Mouse (Mus musculus): ENCODE measurements around the gene Nrgn. TPM values are rescaled to one million over a fixed set of nuclear protein-coding genes. Genes with fewer than 3 reads are reported as not detected.

Nrgn gene
- total and polyA plus RNA-seq, 2 experiments from 2014 or later: 58.1 to 80.4 TPM

- H3K9ac ChIP-seq (replicated peaks; ENCODE audit: low read length, poor library complexity, severe bottlenecking): no peak overlapping the region
- no peaks in the 10 kb centered on the region for H3K4me1 ChIP-seq (ENCODE audit: insufficient read depth, low read length)
- ATAC-seq (ENCODE audit: low FRiP score) (no peak), DNase-seq (ENCODE audit: low spot score) (no peak)
- H3K4me2 ChIP-seq (ENCODE audit: low read depth, low read length, poor library complexity, severe bottlenecking): no peak overlapping the region
- H3K9me3 ChIP-seq (ENCODE audit: low read length): no peaks in the 10 kb centered on the region
- no peak overlapping the region for H3K4me3 ChIP-seq (ENCODE audit: low read depth, low read length)
- H3K36me3 ChIP-seq (ENCODE audit: insufficient read depth, low read length): peaks cover 2% of the 10 kb centered on the region
- TF ChIP-seq CTCF (IDR thresholded peaks at IDR 0.05): no peak
- 72% methylated on average over 1 of the region's 1 CpGs for WGBS
- H3K27me3 ChIP-seq (ENCODE audit: insufficient read depth, low read length): no peaks in the 10 kb centered on the region
- no peak overlapping the region for H3K27ac ChIP-seq (ENCODE audit: low read depth, low read length)
Observed at GRCm38 (mm10) chr9:37517467-37517866, 35.2 kb downstream of the Nrgn start.

- no peaks in the 10 kb centered on the region for H3K9me3 ChIP-seq (ENCODE audit: low read length)
- H3K4me2 ChIP-seq (ENCODE audit: low read depth, low read length, poor library complexity, severe bottlenecking): no peak overlapping the region
- H3K4me3 ChIP-seq (ENCODE audit: low read depth, low read length): no peak overlapping the region
- ATAC-seq (ENCODE audit: low FRiP score) (no peak), DNase-seq (ENCODE audit: low spot score) (no peak)
- H3K27ac ChIP-seq (ENCODE audit: low read depth, low read length): no peak overlapping the region
- no peaks in the 10 kb centered on the region for H3K4me1 ChIP-seq (ENCODE audit: insufficient read depth, low read length)
- WGBS: 78% methylated on average over 3 of the region's 3 CpGs
- 0 out of 2 replicates have a peak, but pooled peaks cover 2% of the 10 kb centered on the region for H3K36me3 ChIP-seq (ENCODE audit: insufficient read depth, low read length)
- H3K27me3 ChIP-seq (ENCODE audit: insufficient read depth, low read length): no peaks in the 10 kb centered on the region
- no peak for TF ChIP-seq CTCF (IDR thresholded peaks at IDR 0.05)
- no peak overlapping the region for H3K9ac ChIP-seq (replicated peaks; ENCODE audit: low read length, poor library complexity, severe bottlenecking)
Observed at GRCm38 (mm10) chr9:37514456-37514855, 38.2 kb downstream of the Nrgn start.

- DNase-seq (ENCODE audit: low spot score) (no peak), ATAC-seq (ENCODE audit: low FRiP score) (no peak)
- Histone ChIP-seq H3K9ac (replicated peaks; ENCODE audit: low read length, poor library complexity, severe bottlenecking) (no peak overlapping the region), H3K27me3 (ENCODE audit: insufficient read depth, low read length) (no peaks in the 10 kb centered on the region), H3K4me2 (ENCODE audit: low read depth, low read length, poor library complexity, severe bottlenecking) (no peak overlapping the region), H3K4me1 (ENCODE audit: insufficient read depth, low read length) (no peaks in the 10 kb centered on the region), H3K4me3 (ENCODE audit: low read depth, low read length) (no peak overlapping the region), H3K36me3 (ENCODE audit: insufficient read depth, low read length) (no peaks in the 10 kb centered on the region), H3K9me3 (ENCODE audit: low read length) (no peaks in the 10 kb centered on the region), H3K27ac (ENCODE audit: low read depth, low read length) (no peak overlapping the region)
- peak; percentile 28; the same call in 1 of the 2 replicates for TF ChIP-seq CTCF (IDR thresholded peaks at IDR 0.05)
- 94% methylated on average over 2 of the region's 2 CpGs for WGBS
Observed at GRCm38 (mm10) chr9:37512097-37512496, 40.6 kb downstream of the Nrgn start.

GRCm38 (mm10) chr9:37506023-37506422, 46.7 kb downstream of the Nrgn start:
- no peak overlapping the region for H3K4me3 ChIP-seq (ENCODE audit: low read depth, low read length)
- 96% methylated on average over 1 of the region's 1 CpGs for WGBS
- TF ChIP-seq CTCF (IDR thresholded peaks at IDR 0.05): no peak
- H3K9ac ChIP-seq (replicated peaks; ENCODE audit: low read length, poor library complexity, severe bottlenecking): no peak overlapping the region
- DNase-seq (ENCODE audit: low spot score) (no peak), ATAC-seq (ENCODE audit: low FRiP score) (no peak)
- no peaks in the 10 kb centered on the region for H3K9me3 ChIP-seq (ENCODE audit: low read length)
- H3K27ac ChIP-seq (ENCODE audit: low read depth, low read length): no peak overlapping the region
- no peaks in the 10 kb centered on the region for H3K36me3 ChIP-seq (ENCODE audit: insufficient read depth, low read length)
- no peaks in the 10 kb centered on the region for H3K27me3 ChIP-seq (ENCODE audit: insufficient read depth, low read length)
- H3K4me1 ChIP-seq (ENCODE audit: insufficient read depth, low read length): no peaks in the 10 kb centered on the region
- H3K4me2 ChIP-seq (ENCODE audit: low read depth, low read length, poor library complexity, severe bottlenecking): no peak overlapping the region

- no peak for ATAC-seq (ENCODE audit: low FRiP score)
- no peak overlapping the region for H3K4me3 ChIP-seq (ENCODE audit: low read depth, low read length)
- no peak overlapping the region for H3K4me2 ChIP-seq (ENCODE audit: low read depth, low read length, poor library complexity, severe bottlenecking)
- peak; percentile 36 for TF ChIP-seq CTCF (IDR thresholded peaks at IDR 0.05)
- H3K4me1 ChIP-seq (ENCODE audit: insufficient read depth, low read length): no peaks in the 10 kb centered on the region
- no peak overlapping the region for H3K9ac ChIP-seq (replicated peaks; ENCODE audit: low read length, poor library complexity, severe bottlenecking)
- H3K9me3 ChIP-seq (ENCODE audit: low read length): no peaks in the 10 kb centered on the region
- no peak for DNase-seq (ENCODE audit: low spot score)
- H3K27ac ChIP-seq (ENCODE audit: low read depth, low read length): no peak overlapping the region
- no peaks in the 10 kb centered on the region for H3K36me3 ChIP-seq (ENCODE audit: insufficient read depth, low read length)
- H3K27me3 ChIP-seq (ENCODE audit: insufficient read depth, low read length): no peaks in the 10 kb centered on the region
Observed at GRCm38 (mm10) chr9:37504348-37504747, 48.4 kb downstream of the Nrgn start.

GRCm38 (mm10) chr9:37501170-37501569, 51.5 kb downstream of the Nrgn start:
- 90% methylated on average over 1 of the region's 1 CpGs for WGBS
- no peak for DNase-seq (ENCODE audit: low spot score)

More at GRCm38 (mm10) chr9:37501170-37501569, 51.5 kb downstream of the Nrgn start:
- H3K27ac ChIP-seq (ENCODE audit: low read depth, low read length): no peak overlapping the region
- H3K9me3 ChIP-seq (ENCODE audit: low read length): no peaks in the 10 kb centered on the region
- no peak overlapping the region for H3K4me3 ChIP-seq (ENCODE audit: low read depth, low read length)
- H3K9ac ChIP-seq (replicated peaks; ENCODE audit: low read length, poor library complexity, severe bottlenecking): no peak overlapping the region
- H3K36me3 ChIP-seq (ENCODE audit: insufficient read depth, low read length): no peaks in the 10 kb centered on the region
- no peak for ATAC-seq (ENCODE audit: low FRiP score)
- no peak overlapping the region for H3K4me2 ChIP-seq (ENCODE audit: low read depth, low read length, poor library complexity, severe bottlenecking)
- H3K27me3 ChIP-seq (ENCODE audit: insufficient read depth, low read length): no peaks in the 10 kb centered on the region
- TF ChIP-seq CTCF (IDR thresholded peaks at IDR 0.05): no peak
- no peaks in the 10 kb centered on the region for H3K4me1 ChIP-seq (ENCODE audit: insufficient read depth, low read length)

All from midbrain, postnatal 0 days (tissue).